Mouse (Mus musculus): ENCODE measurements around the gene Cfap157. TPM values are rescaled to one million over a fixed set of nuclear protein-coding genes. Genes with fewer than 3 reads are reported as not detected.
A peak's percentile ranks its signal among the peaks of the same experiment; 100 is the strongest.

Gene Cfap157
- polyA plus RNA-seq, 1 experiment from 2014 or later = 0.39 TPM

DNA sequence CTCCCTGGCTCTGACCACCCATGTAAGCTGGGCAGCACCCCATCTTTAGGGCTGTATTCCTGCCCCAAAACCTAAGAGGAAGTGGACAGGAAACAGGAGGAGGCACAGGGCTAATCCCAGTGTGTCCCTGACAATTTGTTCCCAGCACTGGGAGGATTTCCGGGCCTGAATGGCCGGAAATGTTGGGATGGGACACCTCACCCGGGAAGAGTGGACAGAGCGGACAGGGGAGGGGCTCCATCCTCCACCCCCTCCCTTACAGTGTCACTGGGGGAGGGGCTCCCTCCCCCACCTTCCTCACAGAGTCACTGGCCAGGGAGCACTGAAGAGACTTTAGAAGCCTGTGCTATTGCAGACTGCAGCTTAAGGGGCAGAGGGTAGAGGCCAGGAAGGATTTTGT lies 49.3 kb downstream of the Cfap157 start:
- ATAC-seq (ENCODE audit: low FRiP score, low TSS enrichment) = no peak
- 48% methylated on average over 4 of the region's 4 CpGs for WGBS
- Histone ChIP-seq H3K4me3 (ENCODE audit: low read length) (no peak overlapping the region), H3K36me3 (ENCODE audit: control insufficient read depth, insufficient read depth, low read length) (peaks cover 5% of the 10 kb centered on the region; the same call in 1 of the 2 replicates), H3K4me2 (replicated peaks; ENCODE audit: low read depth, low read length) (no peak overlapping the region), H3K9ac (ENCODE audit: low read depth, low read length) (no peak overlapping the region), H3K27ac (ENCODE audit: low read depth, low read length) (peak overlapping the region; percentile 39; the same call in 1 of the 2 replicates), H3K27me3 (ENCODE audit: control insufficient read depth, insufficient read depth, low read length) (no peaks in the 10 kb centered on the region), H3K4me1 (ENCODE audit: control insufficient read depth, insufficient read depth, low read length) (peaks cover 26% of the 10 kb centered on the region), H3K9me3 (ENCODE audit: control insufficient read depth, low read length) (no peaks in the 10 kb centered on the region)

DNA sequence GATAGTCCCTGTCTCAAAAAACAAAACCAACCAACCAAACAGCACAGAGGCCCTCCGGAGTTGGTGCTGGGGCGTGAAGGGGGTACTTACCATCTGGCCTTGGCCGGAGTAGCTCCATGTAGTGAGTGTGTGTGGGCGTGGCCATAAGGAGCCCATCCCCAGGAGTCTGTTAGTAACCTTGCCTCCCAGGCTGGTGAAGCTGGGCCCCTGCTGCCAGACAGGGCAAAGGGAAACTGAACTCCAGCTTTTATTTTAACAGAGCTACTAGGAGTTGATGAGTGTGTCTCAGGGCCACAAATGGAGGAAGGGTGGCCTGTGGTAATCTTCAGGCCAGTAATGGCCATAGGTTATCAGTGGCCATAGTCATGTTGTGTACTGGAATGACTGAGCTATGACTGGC lies 49.7 kb downstream of the Cfap157 start:
- Histone ChIP-seq H3K9ac (ENCODE audit: low read depth, low read length) (no peak overlapping the region), H3K4me3 (ENCODE audit: low read length) (no peak overlapping the region), H3K27me3 (ENCODE audit: control insufficient read depth, insufficient read depth, low read length) (no peaks in the 10 kb centered on the region), H3K9me3 (ENCODE audit: control insufficient read depth, low read length) (no peaks in the 10 kb centered on the region), H3K36me3 (ENCODE audit: control insufficient read depth, insufficient read depth, low read length) (peaks cover 5% of the 10 kb centered on the region; the same call in 1 of the 2 replicates), H3K4me1 (ENCODE audit: control insufficient read depth, insufficient read depth, low read length) (peaks cover 26% of the 10 kb centered on the region), H3K4me2 (replicated peaks; ENCODE audit: low read depth, low read length) (no peak overlapping the region), H3K27ac (ENCODE audit: low read depth, low read length) (peak overlapping the region; percentile 39; the same call in 1 of the 2 replicates)
- 0 out of 2 replicates have a peak, but pooled peaks have one; percentile 68 for ATAC-seq (ENCODE audit: low FRiP score, low TSS enrichment)
- 19% methylated on average over 4 of the region's 4 CpGs for WGBS

DNA sequence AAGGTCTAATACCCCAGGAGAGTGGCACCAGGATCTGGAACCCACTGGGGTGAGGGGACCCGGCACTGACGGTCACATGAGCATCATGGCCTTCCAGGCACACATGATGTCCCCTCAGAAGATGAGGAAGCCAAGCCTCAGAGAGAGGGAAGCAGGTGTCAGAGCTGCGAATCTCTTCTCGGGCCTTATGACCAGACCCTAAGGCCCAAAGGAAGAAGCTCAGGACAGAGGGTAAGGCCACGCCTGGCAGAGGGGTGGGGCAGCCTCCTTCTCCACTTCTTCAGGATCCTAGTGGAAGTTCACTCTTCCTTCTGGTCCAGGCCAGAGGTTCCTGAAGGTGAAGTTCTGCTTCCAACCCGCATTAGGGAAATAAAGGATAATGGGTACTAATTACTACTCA lies 51.5 kb downstream of the Cfap157 start:
- Histone ChIP-seq H3K9ac (ENCODE audit: low read depth, low read length) (no peak overlapping the region), H3K4me3 (ENCODE audit: low read length) (no peak overlapping the region), H3K4me2 (replicated peaks; ENCODE audit: low read depth, low read length) (no peak overlapping the region), H3K4me1 (ENCODE audit: control insufficient read depth, insufficient read depth, low read length) (peaks cover 26% of the 10 kb centered on the region), H3K36me3 (ENCODE audit: control insufficient read depth, insufficient read depth, low read length) (0 out of 2 replicates have a peak, but pooled peaks cover 4% of the 10 kb centered on the region), H3K9me3 (ENCODE audit: control insufficient read depth, low read length) (no peaks in the 10 kb centered on the region), H3K27me3 (ENCODE audit: control insufficient read depth, insufficient read depth, low read length) (no peaks in the 10 kb centered on the region), H3K27ac (ENCODE audit: low read depth, low read length) (no peak overlapping the region)
- ATAC-seq (ENCODE audit: low FRiP score, low TSS enrichment) = no peak
- WGBS = 83% methylated on average over 6 of the region's 6 CpGs

DNA sequence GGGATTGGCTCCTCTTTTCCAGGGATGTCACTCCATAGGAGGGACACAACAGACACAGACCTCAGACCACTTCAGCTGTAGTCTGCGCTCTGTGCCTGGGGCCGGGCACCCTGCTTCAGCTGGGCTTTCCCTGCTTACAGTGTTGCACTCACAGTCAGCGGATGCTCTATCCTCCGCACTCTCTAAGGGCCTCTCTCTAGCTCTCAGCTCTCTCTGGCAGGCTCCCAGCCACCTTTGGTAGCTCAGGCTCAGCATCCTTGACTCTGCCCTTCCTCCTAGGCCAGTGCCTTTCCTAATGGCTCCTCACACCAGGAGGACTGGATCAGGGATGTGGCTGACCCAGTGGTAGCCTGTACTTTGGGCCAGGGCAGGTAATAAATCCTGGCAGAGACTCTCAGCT lies 52.3 kb downstream of the Cfap157 start:
- H3K9me3 ChIP-seq (ENCODE audit: control insufficient read depth, low read length) = no peaks in the 10 kb centered on the region
- H3K4me2 ChIP-seq (replicated peaks; ENCODE audit: low read depth, low read length) = 0 out of 2 replicates have a peak overlapping the region, but pooled peaks have one; percentile 8
- peaks cover 26% of the 10 kb centered on the region for H3K4me1 ChIP-seq (ENCODE audit: control insufficient read depth, insufficient read depth, low read length)
- no peak overlapping the region for H3K9ac ChIP-seq (ENCODE audit: low read depth, low read length)
- H3K4me3 ChIP-seq (ENCODE audit: low read length) = no peak overlapping the region
- H3K27ac ChIP-seq (ENCODE audit: low read depth, low read length) = peak overlapping the region; percentile 12
- ATAC-seq (ENCODE audit: low FRiP score, low TSS enrichment) = no peak
- WGBS = 63% methylated on average over 4 of the region's 4 CpGs
- no peaks in the 10 kb centered on the region for H3K36me3 ChIP-seq (ENCODE audit: control insufficient read depth, insufficient read depth, low read length)
- H3K27me3 ChIP-seq (ENCODE audit: control insufficient read depth, insufficient read depth, low read length) = no peaks in the 10 kb centered on the region

DNA sequence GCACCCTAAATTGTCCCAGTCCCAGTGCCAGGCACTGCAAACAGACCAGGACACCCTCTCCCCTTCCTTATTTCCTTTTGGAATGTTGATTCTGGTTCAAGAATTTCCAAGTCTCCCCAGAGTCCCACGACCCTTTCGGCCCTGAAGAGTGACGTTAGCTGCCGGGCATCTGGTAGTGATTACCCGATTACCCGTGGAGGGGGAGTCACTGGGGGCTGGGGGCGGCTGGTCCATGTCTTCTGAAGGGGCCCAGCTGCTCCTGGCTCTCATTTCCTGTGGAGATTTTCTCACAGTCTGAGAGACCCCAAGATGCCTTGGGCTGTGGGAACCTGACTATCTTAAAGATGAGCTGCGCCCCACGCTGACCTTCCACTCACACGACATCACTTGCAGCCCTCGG lies 53.4 kb downstream of the Cfap157 start:
- Histone ChIP-seq H3K9me3 (ENCODE audit: control insufficient read depth, low read length) (no peaks in the 10 kb centered on the region), H3K4me1 (ENCODE audit: control insufficient read depth, insufficient read depth, low read length) (peaks cover 26% of the 10 kb centered on the region), H3K36me3 (ENCODE audit: control insufficient read depth, insufficient read depth, low read length) (no peaks in the 10 kb centered on the region), H3K27me3 (ENCODE audit: control insufficient read depth, insufficient read depth, low read length) (no peaks in the 10 kb centered on the region), H3K9ac (ENCODE audit: low read depth, low read length) (no peak overlapping the region), H3K27ac (ENCODE audit: low read depth, low read length) (peak overlapping the region; percentile 71; the same call in 1 of the 2 replicates), H3K4me3 (ENCODE audit: low read length) (no peak overlapping the region; the same call in 1 of the 2 replicates), H3K4me2 (replicated peaks; ENCODE audit: low read depth, low read length) (peak overlapping the region; percentile 29)
- ATAC-seq (ENCODE audit: low FRiP score, low TSS enrichment) = no peak
- 17% methylated on average over 11 of the region's 11 CpGs for WGBS

DNA sequence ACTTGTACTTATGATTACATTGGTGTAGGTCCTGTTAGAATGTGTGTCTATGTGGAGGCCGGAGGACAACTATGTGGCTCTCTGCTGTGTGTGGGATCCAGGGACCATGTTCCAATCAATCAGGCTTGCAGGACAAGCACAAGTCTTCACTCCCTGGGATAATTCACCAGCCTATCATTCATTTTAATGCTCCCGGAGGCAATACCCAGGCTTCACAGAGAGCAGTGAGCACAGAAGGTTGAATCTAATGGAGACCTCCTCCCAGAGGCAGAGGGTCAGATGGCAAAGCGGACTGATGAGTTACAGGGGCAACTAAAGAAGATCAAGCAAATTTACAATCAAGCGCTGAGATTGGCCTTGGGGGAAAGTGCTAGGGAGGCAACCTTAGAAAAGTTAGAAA lies 54.7 kb downstream of the Cfap157 start:
- Histone ChIP-seq H3K27me3 (ENCODE audit: control insufficient read depth, insufficient read depth, low read length) (no peaks in the 10 kb centered on the region), H3K27ac (ENCODE audit: low read depth, low read length) (peak overlapping the region; percentile 30; the same call in 1 of the 2 replicates), H3K4me3 (ENCODE audit: low read length) (peak overlapping the region; percentile 13; the same call in 1 of the 2 replicates), H3K9ac (ENCODE audit: low read depth, low read length) (no peak overlapping the region), H3K4me2 (replicated peaks; ENCODE audit: low read depth, low read length) (peak overlapping the region; percentile 29), H3K4me1 (ENCODE audit: control insufficient read depth, insufficient read depth, low read length) (peaks cover 20% of the 10 kb centered on the region), H3K9me3 (ENCODE audit: control insufficient read depth, low read length) (no peaks in the 10 kb centered on the region), H3K36me3 (ENCODE audit: control insufficient read depth, insufficient read depth, low read length) (no peaks in the 10 kb centered on the region)
- WGBS = 21% methylated on average over 4 of the region's 4 CpGs
- no peak for ATAC-seq (ENCODE audit: low FRiP score, low TSS enrichment)

DNA sequence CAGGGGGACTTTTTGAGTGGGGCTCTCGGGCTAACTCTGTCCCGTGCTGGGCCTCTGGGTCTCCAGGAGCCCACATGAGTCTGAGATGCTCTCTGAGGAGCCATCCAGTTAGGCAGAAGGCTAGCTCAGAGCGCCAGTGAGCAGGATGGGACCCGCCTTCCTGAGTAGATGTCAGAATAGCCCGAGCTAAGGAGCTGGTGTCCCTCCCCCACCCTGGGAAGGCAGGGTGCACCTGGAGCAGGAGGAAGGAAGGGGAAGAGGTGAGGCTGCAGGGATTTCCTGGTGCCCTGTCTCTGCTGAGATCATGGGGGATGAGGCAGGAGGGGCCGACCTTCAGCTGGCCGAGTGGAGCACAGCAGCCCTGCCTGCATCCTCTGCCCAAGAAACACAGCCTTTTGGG lies 55.8 kb downstream of the Cfap157 start:
- 0 out of 2 replicates have a peak, but pooled peaks have one; percentile 2 for ATAC-seq (ENCODE audit: low FRiP score, low TSS enrichment)
- Histone ChIP-seq H3K4me1 (ENCODE audit: control insufficient read depth, insufficient read depth, low read length) (peaks cover 17% of the 10 kb centered on the region), H3K27ac (ENCODE audit: low read depth, low read length) (no peak overlapping the region), H3K36me3 (ENCODE audit: control insufficient read depth, insufficient read depth, low read length) (no peaks in the 10 kb centered on the region), H3K9me3 (ENCODE audit: control insufficient read depth, low read length) (no peaks in the 10 kb centered on the region), H3K4me3 (ENCODE audit: low read length) (peak overlapping the region; percentile 34; the same call in 1 of the 2 replicates), H3K27me3 (ENCODE audit: control insufficient read depth, insufficient read depth, low read length) (no peaks in the 10 kb centered on the region), H3K9ac (ENCODE audit: low read depth, low read length) (peak overlapping the region; percentile 9; the same call in 1 of the 2 replicates), H3K4me2 (replicated peaks; ENCODE audit: low read depth, low read length) (peak overlapping the region; percentile 38)
- WGBS = 46% methylated on average over 7 of the region's 7 CpGs

DNA sequence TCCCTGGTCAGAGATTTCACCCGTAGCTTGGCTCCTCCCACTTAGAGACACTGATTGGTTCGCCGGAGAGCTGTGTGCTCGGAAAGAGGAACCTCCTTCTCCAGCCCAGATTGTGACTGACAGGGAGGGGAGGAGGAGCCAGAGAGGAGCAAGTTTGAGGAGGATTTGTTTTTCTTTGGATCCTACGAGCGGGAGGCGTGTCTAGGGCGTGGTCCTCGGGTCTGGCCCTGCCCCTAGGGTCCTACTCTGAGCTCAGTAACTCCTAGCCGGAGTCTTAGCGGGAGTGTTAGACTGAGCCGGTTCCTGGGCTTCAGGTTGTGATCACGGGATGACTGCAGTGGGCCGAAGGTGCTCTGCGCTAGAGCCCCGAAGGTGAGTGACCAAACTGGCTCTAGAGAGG lies 56.8 kb downstream of the Cfap157 start:
- no peaks in the 10 kb centered on the region for H3K27me3 ChIP-seq (ENCODE audit: control insufficient read depth, insufficient read depth, low read length)
- H3K36me3 ChIP-seq (ENCODE audit: control insufficient read depth, insufficient read depth, low read length) = no peaks in the 10 kb centered on the region
- no peak overlapping the region for H3K27ac ChIP-seq (ENCODE audit: low read depth, low read length)
- H3K4me3 ChIP-seq (ENCODE audit: low read length) = peak overlapping the region; percentile 34; the same call in 1 of the 2 replicates
- H3K4me1 ChIP-seq (ENCODE audit: control insufficient read depth, insufficient read depth, low read length) = peaks cover 17% of the 10 kb centered on the region
- H3K4me2 ChIP-seq (replicated peaks; ENCODE audit: low read depth, low read length) = peak overlapping the region; percentile 38
- H3K9ac ChIP-seq (ENCODE audit: low read depth, low read length) = no peak overlapping the region
- peak; percentile 97 for ATAC-seq (ENCODE audit: low FRiP score, low TSS enrichment)
- no peaks in the 10 kb centered on the region for H3K9me3 ChIP-seq (ENCODE audit: control insufficient read depth, low read length)
- 0% methylated on average over 16 of the region's 16 CpGs for WGBS

All from kidney, embryonic 14.5 days (tissue).